Mouse (Mus musculus) ES-Bruce4 (cell line): Measurements from ENCODE around the gene Bloc1s4. TPM values are rescaled to one million over a fixed set of nuclear protein-coding genes. Genes with fewer than 3 reads are reported as not detected.

Source experiments
- H3K27ac ChIP-seq: 2 replicates; pipeline ENCODE4 v1.5.1; 2012; ENCODE audit warnings: low read length, inconsistent platforms; ENCODE audit not compliant: insufficient read depth
- H3K27me3 ChIP-seq: 2 replicates; pipeline ENCODE4 v1.6.1; 2012; ENCODE audit warnings: mild to moderate bottlenecking, low read length, inconsistent platforms; ENCODE audit not compliant: control insufficient read depth, poor library complexity, insufficient read depth, severe bottlenecking
- H3K36me3 ChIP-seq: 2 replicates; pipeline ENCODE4 v1.6.1; 2012; ENCODE audit warnings: inconsistent platforms, mild to moderate bottlenecking, low read length, moderate library complexity; ENCODE audit not compliant: control insufficient read depth, poor library complexity, insufficient read depth, severe bottlenecking
- H3K4me1 ChIP-seq: one replicate; pipeline ENCODE4 v1.8.1; 2011; ENCODE audit warnings: low read length; ENCODE audit not compliant: control insufficient read depth, insufficient read depth
- H3K4me3 ChIP-seq: 2 replicates; pipeline ENCODE4 v1.5.1; 2011; ENCODE audit warnings: low read depth, mild to moderate bottlenecking, low read length
- H3K9ac ChIP-seq: 2 replicates; pipeline ENCODE4 v1.6.1; 2012; ENCODE audit warnings: low read depth, mild to moderate bottlenecking, inconsistent platforms; ENCODE audit not compliant: poor library complexity, severe bottlenecking
- H3K9me3 ChIP-seq: replicated peaks from 2 replicates; pipeline ENCODE4 v1.6.1; 2012; ENCODE audit warnings: mild to moderate bottlenecking, low read length, inconsistent platforms; ENCODE audit not compliant: control insufficient read depth, poor library complexity, insufficient read depth, severe bottlenecking
- CTCF ChIP-seq: IDR thresholded peaks from one replicate; pipeline ENCODE4 v1.8.1; 2011; ENCODE audit warnings: low read depth, low read length
- EP300 ChIP-seq: IDR thresholded peaks from 2 replicates; pipeline ENCODE4 v1.6.1; 2011; ENCODE audit warnings: low read depth, low read length; ENCODE audit not compliant: insufficient read depth
- POLR2A ChIP-seq: IDR thresholded peaks from one replicate; pipeline ENCODE4 v1.8.1; 2011; ENCODE audit warnings: low read length; ENCODE audit not compliant: insufficient read depth
- polyA plus RNA-seq: library from polyadenylated mRNA; stranded (reverse); fragments of >200 nt; gene quantifications from 2 replicates; pipeline ENCODE4 v1.2.4, GENCODE M21; 2011; ENCODE audit warnings: low read depth; ENCODE audit not compliant: missing spikeins, insufficient read depth, insufficient read length

Gene Bloc1s4
- polyA plus RNA-seq, 1 experiment: 8.6 TPM

DNA sequence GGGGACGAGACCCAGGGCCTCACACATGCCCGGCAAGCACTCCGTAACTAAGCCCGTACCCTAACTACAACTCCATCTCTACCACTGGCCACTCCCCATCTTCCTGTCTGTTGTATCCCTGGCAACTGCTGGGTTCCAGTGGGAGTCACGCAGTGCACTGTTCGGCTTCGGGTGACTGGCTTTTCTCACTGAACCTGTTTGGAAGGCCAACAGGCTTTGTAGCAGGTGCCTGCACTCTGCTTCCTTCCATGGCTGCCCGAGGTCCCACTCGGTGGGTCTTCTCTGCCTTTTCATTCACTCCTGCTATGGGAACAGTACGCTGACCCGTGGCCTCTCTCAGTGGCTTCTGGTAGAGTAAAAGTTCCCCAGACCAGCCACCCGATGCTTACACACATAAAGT lies 22.6 kb downstream of the Bloc1s4 start:
- H3K27ac ChIP-seq: no peak overlapping the region
- H3K9ac ChIP-seq: no peak overlapping the region
- TF ChIP-seq POLR2A (no peak), CTCF (no peak), EP300 (no peak)
- H3K36me3 ChIP-seq: no peaks in the 10 kb centered on the region
- H3K27me3 ChIP-seq: no peaks in the 10 kb centered on the region
- no peaks in the 10 kb centered on the region for H3K9me3 ChIP-seq
- H3K4me1 ChIP-seq: no peaks in the 10 kb centered on the region
- H3K4me3 ChIP-seq: no peak overlapping the region

DNA sequence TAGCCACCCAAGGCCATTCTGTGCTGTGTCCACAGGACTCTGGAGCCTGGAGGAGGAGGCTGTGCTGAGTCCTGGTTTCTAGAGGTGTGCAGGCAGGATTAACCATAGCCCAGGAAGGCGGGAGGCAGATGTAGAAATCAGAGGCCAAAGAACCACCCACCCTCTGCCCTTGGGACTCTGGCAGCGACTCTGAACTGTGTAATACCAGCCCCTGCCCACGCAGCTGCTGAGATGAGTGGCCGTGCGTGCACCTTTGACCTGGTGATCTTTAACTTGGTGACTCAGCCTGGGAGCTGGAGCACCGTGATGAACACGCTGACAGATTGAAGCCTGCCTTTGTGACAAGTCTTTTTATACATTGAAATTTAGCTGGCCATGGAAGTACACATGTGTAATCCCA lies 24.2 kb downstream of the Bloc1s4 start:
- no peak overlapping the region for H3K9ac ChIP-seq

DNA sequence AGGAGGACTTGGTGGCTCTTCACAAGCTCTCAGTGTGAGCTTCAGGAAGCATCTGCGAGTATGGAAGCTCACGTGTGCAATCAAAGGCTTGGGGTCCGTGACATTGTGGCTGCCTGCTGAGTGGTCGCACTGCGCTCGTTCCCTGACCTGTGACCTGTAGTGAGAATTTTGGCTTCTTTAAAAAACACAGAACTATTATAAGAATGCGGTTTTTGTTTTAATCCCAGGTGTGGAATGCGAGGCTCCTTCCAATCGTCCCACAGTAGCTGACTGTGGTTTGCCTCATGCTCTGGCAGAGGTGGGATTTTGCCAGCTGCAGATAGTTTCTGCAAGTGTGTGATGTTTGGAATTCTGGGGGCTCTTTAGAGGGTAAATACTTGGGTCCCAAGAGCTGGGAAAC lies 25.1 kb downstream of the Bloc1s4 start:
- no peaks in the 10 kb centered on the region for H3K36me3 ChIP-seq
- H3K27ac ChIP-seq: no peak overlapping the region
- no peak overlapping the region for H3K4me3 ChIP-seq
- no peaks in the 10 kb centered on the region for H3K27me3 ChIP-seq
- no peaks in the 10 kb centered on the region for H3K9me3 ChIP-seq
- no peaks in the 10 kb centered on the region for H3K4me1 ChIP-seq
- no peak overlapping the region for H3K9ac ChIP-seq
- TF ChIP-seq EP300 (no peak), CTCF (no peak), POLR2A (no peak)

More for the DNA sequence above, 24.2 kb downstream of the Bloc1s4 start:
- no peaks in the 10 kb centered on the region for H3K4me1 ChIP-seq
- H3K4me3 ChIP-seq: no peak overlapping the region
- no peaks in the 10 kb centered on the region for H3K27me3 ChIP-seq
- TF ChIP-seq EP300 (no peak), CTCF (no peak), POLR2A (no peak)
- H3K27ac ChIP-seq: no peak overlapping the region
- H3K9me3 ChIP-seq: no peaks in the 10 kb centered on the region
- H3K36me3 ChIP-seq: no peaks in the 10 kb centered on the region

DNA sequence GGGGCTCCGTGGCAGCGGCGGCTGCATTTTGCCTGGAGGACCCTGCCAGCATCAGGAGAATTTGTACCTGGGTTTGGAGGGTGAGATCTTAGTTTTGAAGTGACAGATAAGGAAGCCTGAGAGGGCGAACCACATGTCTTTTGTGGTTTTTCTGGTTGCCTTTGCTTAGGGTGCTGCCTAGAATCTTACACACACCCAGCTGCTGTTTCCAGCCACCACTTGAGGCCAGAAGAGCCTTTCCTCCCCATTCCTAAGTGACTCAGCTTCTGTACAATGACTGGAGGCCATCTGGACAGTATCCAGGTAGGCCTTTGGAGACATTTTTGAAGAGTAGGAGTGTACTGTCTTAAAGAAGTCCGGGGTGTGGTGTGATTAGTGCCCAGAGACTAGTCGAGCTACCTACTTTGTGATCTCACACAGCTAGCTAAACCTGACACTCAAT lies 26.0 kb downstream of the Bloc1s4 start:
- Histone ChIP-seq H3K27me3 (no peaks in the 10 kb centered on the region), H3K36me3 (no peaks in the 10 kb centered on the region), H3K4me3 (no peak overlapping the region), H3K9ac (no peak overlapping the region), H3K9me3 (no peaks in the 10 kb centered on the region), H3K27ac (no peak overlapping the region), H3K4me1 (no peaks in the 10 kb centered on the region)
- TF ChIP-seq POLR2A: no peak
- TF ChIP-seq CTCF: no peak
- TF ChIP-seq EP300: no peak

- Histone ChIP-seq H3K36me3 (no peaks in the 10 kb centered on the region), H3K4me3 (no peak overlapping the region), H3K27ac (no peak overlapping the region), H3K9me3 (no peaks in the 10 kb centered on the region), H3K27me3 (no peaks in the 10 kb centered on the region), H3K4me1 (no peaks in the 10 kb centered on the region), H3K9ac (no peak overlapping the region)
- no peak for TF ChIP-seq EP300
- no peak for TF ChIP-seq CTCF
- TF ChIP-seq POLR2A: no peak
These were observed 27.6 kb downstream of the Bloc1s4 start for GRCm38 (mm10) chr5:36720710-36721375.

DNA sequence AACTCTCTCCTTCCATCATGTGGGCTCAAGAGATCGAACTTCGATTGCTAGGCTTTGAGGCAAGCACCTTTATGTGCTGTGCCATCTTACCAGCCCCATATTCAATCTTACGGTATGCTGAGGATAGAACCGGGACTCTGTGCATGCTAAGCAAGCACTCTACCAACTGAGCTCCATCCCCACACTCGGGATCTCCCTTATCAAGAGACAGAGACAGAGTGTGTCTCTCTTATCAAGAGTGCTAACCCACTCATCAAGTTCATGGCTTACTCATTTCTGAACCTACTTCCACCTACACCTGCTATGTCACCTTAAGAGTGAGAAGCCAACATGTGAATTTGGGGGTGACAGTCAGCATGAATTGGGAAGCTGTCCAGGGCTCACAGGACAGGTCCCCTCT lies 28.2 kb downstream of the Bloc1s4 start:
- H3K4me1 ChIP-seq: no peaks in the 10 kb centered on the region
- no peaks in the 10 kb centered on the region for H3K27me3 ChIP-seq
- H3K9ac ChIP-seq: no peak overlapping the region
- no peak overlapping the region for H3K4me3 ChIP-seq
- TF ChIP-seq EP300 (no peak), CTCF (no peak), POLR2A (no peak)
- no peaks in the 10 kb centered on the region for H3K36me3 ChIP-seq
- no peaks in the 10 kb centered on the region for H3K9me3 ChIP-seq
- no peak overlapping the region for H3K27ac ChIP-seq
